Mouse (Mus musculus): ENCODE data around the gene Foxp1.

- TF ChIP-seq GATA1 (IDR thresholded peaks at IDR 0.05; ENCODE audit: borderline replicate concordance, low read length) (no peak), FLI1 (IDR thresholded peaks at IDR 0.05; ENCODE audit: low read length) (no peak)
These were observed 239.5 kb downstream of the Foxp1 start for GRCm38 (mm10) chr6:99282866-99283657.
